Mouse (Mus musculus) limb, embryonic 10.5 days (tissue): ENCODE measurements around the gene Nxph1. TPM values are rescaled to one million over a fixed set of nuclear protein-coding genes. Genes with fewer than 3 reads are reported as not detected.

ENCODE experiments used
- DNase-seq: peaks from one replicate; pipeline ENCODE4 v3.0.0-alpha.2; 2017; ENCODE audit warnings: low spot score
- H3K27ac ChIP-seq: fragments of 300-500 bp; sonication (generic); 2 replicates; pipeline ENCODE4 v1.5.1; 2016; ENCODE audit warnings: mild to moderate bottlenecking
- H3K27me3 ChIP-seq: fragments of 300-500 bp; sonication (generic); 2 replicates; pipeline ENCODE4 v1.6.1; 2016; ENCODE audit warnings: low read depth, mild to moderate bottlenecking; ENCODE audit not compliant: poor library complexity, severe bottlenecking
- H3K36me3 ChIP-seq: fragments of 300-500 bp; sonication (generic); 2 replicates; pipeline ENCODE4 v1.6.1; 2016; ENCODE audit warnings: mild to moderate bottlenecking, moderate library complexity
- H3K4me1 ChIP-seq: fragments of 300-500 bp; sonication (generic); 2 replicates; pipeline ENCODE4 v1.6.1; 2016
- H3K4me3 ChIP-seq: fragments of 300-500 bp; sonication (generic); 2 replicates; pipeline ENCODE4 v1.5.1; 2016; ENCODE audit warnings: mild to moderate bottlenecking, moderate library complexity
- H3K9me3 ChIP-seq: fragments of 300-500 bp; sonication (generic); replicated peaks from 2 replicates; pipeline ENCODE4 v1.6.1; 2016; ENCODE audit warnings: mild to moderate bottlenecking
- WGBS: fragments of 180-500 bp; shearing (Covaris S2); methylation state at CpG from one replicate; pipeline ENCODE4 v1.1.7; 2016; 5-methylcytosine and 5-hydroxymethylcytosine counted together
- polyA plus RNA-seq: library from polyadenylated mRNA; unstranded; fragments of >200 nt; fragmentation: Nextera tagmentation; extraction: Ambion mirVana; gene quantifications from 2 replicates; pipeline ENCODE4 v1.2.1, GENCODE M21; 2016

Nxph1 gene
- polyA plus RNA-seq, 1 experiment from 2014 or later, result not detected

DNA sequence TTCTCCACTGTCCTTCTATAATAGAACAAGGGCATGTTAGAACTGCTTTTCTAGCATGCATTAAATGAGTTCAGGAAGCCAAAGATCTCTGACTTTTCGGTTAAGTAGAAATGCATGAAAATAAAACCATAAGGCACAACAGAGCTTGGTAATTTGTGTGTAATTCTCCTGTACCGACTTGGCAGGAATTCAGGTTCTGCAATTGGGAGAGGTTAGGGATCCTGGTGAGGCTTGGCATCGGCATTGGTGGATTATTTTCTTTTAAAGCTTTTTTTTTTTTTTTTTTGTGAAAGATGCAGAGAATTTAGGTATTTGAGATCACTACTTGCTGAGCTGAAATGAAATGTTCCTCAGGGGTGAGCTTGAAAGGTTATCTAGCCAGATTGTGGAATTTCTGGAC, 135.6 kb downstream of the Nxph1 start:
- 88% methylated on average over 3 of the region's 3 CpGs for WGBS
- Histone ChIP-seq H3K27me3 (no peaks in the 10 kb centered on the region), H3K9me3 (no peaks in the 10 kb centered on the region), H3K4me3 (no peak overlapping the region), H3K36me3 (no peaks in the 10 kb centered on the region), H3K4me1 (no peaks in the 10 kb centered on the region), H3K27ac (no peak overlapping the region)
- no peak for DNase-seq

DNA sequence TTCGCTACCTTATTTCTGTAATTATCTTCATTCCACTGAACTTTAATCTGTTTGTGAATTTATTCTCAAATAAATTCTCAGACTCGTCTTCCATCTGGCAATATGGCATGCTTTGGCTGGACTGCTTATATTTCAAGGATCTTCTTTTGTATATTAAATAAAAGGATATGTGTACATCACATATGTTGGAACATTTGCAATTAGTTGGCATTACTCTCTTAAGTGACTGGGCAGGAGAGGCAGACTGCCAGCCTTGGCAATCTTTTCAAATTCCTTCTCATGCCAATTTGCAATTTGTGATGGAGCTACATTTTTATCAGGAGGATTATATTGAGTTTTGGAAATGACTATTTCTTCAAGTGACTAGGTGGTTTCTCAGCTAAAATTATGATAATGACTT, 149.1 kb downstream of the Nxph1 start:
- Histone ChIP-seq H3K4me1 (no peaks in the 10 kb centered on the region), H3K36me3 (no peaks in the 10 kb centered on the region), H3K9me3 (no peaks in the 10 kb centered on the region), H3K27me3 (no peaks in the 10 kb centered on the region), H3K27ac (no peak overlapping the region), H3K4me3 (no peak overlapping the region)
- 91% methylated on average over 2 of the region's 2 CpGs for WGBS
- DNase-seq, result no peak

DNA sequence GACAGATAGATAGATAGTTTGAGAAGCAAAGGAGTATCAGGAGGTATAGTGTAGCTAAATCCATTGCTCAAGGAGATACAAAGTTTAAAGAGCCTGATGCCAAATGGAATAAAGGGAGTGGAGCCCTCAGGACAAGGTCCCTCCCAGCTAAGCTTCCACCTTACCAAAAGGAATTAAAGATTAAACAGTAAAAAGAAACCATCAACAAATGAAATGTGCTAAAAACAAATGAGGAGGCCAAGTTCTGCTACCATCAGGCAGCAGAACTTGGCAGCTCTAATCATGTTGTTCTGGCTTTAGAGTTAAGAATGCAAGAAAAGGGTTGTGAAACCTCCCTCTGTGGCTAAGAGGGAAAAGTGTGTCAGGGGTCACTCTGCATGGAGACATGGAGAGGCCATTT, 159.1 kb downstream of the Nxph1 start:
- no peaks in the 10 kb centered on the region for H3K4me1 ChIP-seq
- no peaks in the 10 kb centered on the region for H3K36me3 ChIP-seq
- H3K4me3 ChIP-seq, result no peak overlapping the region
- no peaks in the 10 kb centered on the region for H3K9me3 ChIP-seq
- no peaks in the 10 kb centered on the region for H3K27me3 ChIP-seq
- H3K27ac ChIP-seq, result no peak overlapping the region
- no peak for DNase-seq

DNA sequence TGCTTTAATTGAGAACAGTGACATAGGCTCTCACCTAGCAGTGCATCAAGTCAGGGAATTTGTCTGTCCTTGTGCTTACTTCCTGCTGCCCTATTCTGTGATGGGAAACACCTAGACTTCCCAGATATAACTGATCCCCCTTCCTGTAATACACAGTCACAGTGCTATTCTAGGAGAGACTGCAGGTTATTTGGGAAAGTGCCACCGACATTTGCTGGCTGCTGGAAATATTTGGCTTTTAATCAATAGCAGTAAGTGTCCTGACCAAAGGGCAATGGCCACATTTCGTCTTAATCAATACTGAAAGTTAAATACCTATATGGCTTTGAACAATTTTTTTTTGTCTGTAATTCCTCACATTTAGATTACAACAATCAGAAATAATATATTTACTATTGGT, 170.9 kb downstream of the Nxph1 start:
- Histone ChIP-seq H3K36me3 (no peaks in the 10 kb centered on the region), H3K4me1 (0 out of 2 replicates have a peak, but pooled peaks cover under 1% of the 10 kb centered on the region), H3K27me3 (no peaks in the 10 kb centered on the region), H3K4me3 (no peak overlapping the region), H3K27ac (no peak overlapping the region), H3K9me3 (no peaks in the 10 kb centered on the region)
- 84% methylated on average over 2 of the region's 2 CpGs for WGBS
- DNase-seq, result no peak

DNA sequence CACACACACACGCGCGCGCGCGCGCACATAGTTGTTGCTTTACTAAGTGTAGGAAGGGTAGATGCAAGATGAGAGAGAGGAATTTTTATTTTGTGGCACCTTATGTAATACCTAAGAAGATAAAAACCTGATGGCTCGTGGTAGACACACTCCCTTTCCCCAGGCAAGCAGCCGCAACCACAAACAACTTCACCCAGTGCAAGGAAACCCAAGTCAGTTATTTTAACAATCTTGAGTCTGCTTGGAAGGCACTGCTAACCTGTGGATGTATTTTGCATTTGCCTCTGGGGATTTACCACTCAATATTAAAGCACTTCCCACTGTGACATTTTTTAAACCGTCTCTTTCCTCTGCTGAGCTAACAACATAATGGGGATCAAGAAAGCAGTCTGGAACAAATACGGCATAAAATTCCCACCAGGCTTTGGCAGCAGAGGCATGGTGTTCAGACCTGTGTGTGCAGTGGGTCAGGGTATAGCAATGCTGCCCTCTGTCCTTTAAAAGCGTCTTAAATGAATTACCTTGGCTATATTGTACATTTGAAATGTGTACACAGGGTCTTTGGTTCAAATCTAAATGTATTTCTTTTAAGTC, 176.2 kb downstream of the Nxph1 start:
- DNase-seq, result no peak
- Histone ChIP-seq H3K4me3 (no peak overlapping the region), H3K9me3 (no peaks in the 10 kb centered on the region), H3K36me3 (no peaks in the 10 kb centered on the region), H3K4me1 (0 out of 2 replicates have a peak, but pooled peaks cover 3% of the 10 kb centered on the region), H3K27me3 (no peaks in the 10 kb centered on the region), H3K27ac (no peak overlapping the region)
- 88% methylated on average over 12 of the region's 12 CpGs for WGBS

DNA sequence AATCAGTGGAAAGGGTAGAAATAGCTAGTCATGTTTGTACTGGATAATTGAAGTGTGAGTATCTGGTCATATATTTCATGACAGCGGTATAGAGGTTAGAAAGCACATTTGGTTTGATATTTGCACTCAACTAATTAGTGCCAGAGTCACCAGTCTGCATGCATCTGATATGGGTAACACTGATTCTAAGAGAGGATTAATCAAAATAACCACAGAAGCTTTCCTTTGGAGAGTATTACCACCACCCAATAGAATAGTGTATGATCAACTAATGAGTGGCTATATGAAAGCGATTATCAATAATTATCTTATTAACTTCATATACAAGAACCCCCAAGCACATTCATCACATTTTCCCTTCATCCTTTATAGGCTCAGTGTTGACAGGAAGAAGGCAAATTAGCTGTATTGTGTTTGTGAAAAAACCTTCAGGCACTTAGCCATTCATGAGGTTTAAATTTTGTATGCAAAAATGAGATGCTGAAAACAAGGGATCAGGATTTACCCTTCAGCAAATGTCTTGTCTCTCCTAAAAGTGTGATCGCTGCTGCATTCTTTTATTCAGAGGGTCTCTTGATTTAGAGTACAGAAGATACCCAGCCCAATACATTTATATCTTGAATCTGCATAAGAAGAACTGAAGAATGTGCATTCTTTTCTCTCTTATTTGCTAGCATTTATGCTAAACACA, 185.5 kb downstream of the Nxph1 start:
- Histone ChIP-seq H3K4me3 (no peak overlapping the region), H3K4me1 (no peaks in the 10 kb centered on the region), H3K27ac (no peak overlapping the region), H3K36me3 (no peaks in the 10 kb centered on the region), H3K27me3 (no peaks in the 10 kb centered on the region), H3K9me3 (no peaks in the 10 kb centered on the region)
- DNase-seq, result no peak
- WGBS, result 77% methylated on average over 3 of the region's 3 CpGs

DNA sequence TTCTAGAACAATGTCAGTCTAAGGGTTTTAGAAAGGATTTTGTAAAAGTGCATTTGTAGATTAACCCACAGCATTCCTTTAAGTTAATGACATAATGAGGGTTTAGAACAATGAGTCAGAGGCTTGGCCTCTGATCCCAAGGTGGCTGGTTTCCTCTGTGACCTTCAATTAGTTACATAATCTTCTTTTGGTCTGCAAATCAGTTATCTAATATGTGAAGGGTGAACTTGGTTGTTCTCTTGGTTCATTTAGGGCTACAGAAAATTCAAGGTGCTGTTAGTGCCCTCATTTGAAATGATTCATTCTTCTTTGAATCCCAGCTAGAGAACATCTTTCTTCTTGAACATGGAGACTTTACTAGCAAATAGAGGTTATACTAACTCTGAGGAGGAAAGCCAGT, 199.7 kb downstream of the Nxph1 start:
- Histone ChIP-seq H3K4me1 (no peaks in the 10 kb centered on the region), H3K27me3 (no peaks in the 10 kb centered on the region), H3K36me3 (no peaks in the 10 kb centered on the region), H3K4me3 (no peak overlapping the region), H3K9me3 (no peaks in the 10 kb centered on the region), H3K27ac (no peak overlapping the region)
- no peak for DNase-seq

DNA sequence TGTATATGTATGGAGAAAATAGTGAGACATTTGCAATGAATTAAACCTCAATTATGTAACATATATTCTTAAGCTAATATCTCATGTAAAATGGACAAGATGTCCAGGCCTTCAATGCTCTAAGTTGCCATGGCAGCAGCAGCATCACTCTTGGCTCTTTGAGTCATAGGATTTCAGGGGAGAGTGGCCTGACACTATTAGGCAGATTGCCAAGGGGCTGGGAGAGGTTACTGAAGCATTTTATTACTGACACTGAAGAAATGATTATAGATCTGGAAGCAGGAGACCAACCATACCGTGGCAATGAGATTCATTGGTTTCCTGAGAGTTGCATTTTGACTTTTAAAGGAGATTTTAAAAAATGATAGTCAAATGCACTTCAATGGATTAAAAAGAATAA, 201.6 kb downstream of the Nxph1 start:
- Histone ChIP-seq H3K36me3 (no peaks in the 10 kb centered on the region), H3K4me1 (no peaks in the 10 kb centered on the region), H3K9me3 (no peaks in the 10 kb centered on the region), H3K27ac (no peak overlapping the region), H3K4me3 (no peak overlapping the region), H3K27me3 (no peaks in the 10 kb centered on the region)
- DNase-seq, result no peak
- 58% methylated on average over 1 of the region's 1 CpGs for WGBS

DNA sequence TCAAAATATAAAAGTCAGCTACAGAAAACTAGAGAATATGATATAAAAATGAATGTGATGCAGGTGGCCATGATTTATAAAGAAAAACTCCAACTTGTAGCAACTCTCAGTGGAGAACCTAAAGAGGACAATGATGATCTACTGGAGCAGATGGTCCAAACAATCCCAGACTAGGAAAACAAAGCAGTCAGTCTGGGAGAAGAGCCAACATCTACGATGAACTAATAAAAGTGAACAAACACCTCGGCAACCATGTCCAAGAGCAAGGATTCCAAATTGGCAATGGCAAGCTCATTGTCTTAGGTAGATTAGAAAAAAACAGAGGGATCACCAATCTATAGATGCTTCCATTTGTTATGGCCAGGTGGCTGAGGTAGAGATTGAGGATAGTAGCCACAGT, 211.0 kb downstream of the Nxph1 start:
- Histone ChIP-seq H3K36me3 (no peaks in the 10 kb centered on the region), H3K9me3 (no peaks in the 10 kb centered on the region), H3K4me3 (no peak overlapping the region), H3K4me1 (no peaks in the 10 kb centered on the region), H3K27me3 (no peaks in the 10 kb centered on the region), H3K27ac (no peak overlapping the region)
- no peak for DNase-seq
- WGBS, result 88% methylated on average over 2 of the region's 2 CpGs

DNA sequence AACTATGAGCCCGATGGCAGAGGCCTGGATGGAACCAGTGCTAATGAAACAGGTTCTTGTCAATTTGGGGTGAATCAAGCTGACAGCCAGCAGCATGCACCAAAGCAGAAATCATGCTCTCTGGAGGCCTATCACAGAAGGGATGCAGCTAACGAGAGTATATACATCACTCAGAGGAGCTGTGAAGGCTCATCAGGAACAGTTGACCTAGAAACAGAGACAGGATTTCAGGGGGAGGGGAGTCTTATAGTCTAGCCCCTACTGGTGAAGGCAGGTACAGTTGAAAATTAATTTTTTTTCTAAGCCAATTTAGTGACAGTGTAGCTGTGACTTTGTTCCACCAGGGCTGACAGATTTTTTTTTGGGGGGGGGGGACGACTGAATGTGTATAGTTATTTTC, 234.2 kb downstream of the Nxph1 start:
- Histone ChIP-seq H3K27ac (no peak overlapping the region), H3K4me3 (no peak overlapping the region), H3K27me3 (no peaks in the 10 kb centered on the region), H3K36me3 (no peaks in the 10 kb centered on the region), H3K4me1 (no peaks in the 10 kb centered on the region), H3K9me3 (no peaks in the 10 kb centered on the region)
- no peak for DNase-seq
- WGBS, result 68% methylated on average over 3 of the region's 3 CpGs

DNA sequence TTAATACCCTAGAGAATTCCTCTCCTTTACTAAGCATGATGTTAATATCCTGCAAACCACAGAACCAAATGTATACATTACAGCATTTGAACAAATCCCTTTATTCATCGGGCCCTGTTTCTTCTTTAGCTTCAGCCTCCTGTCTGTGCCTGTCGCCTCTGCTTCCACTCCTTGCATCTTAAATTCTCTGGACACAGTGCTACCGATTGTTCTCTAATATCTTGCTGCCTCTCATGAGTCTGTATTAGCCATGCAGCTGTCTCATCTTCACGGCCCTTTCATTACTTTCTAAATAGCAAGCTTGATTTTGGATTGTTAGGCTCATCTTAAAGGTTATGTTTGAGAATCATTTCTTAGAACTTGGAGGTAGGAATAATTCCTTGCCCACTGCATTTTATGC, 262.5 kb downstream of the Nxph1 start:
- no peaks in the 10 kb centered on the region for H3K36me3 ChIP-seq
- no peaks in the 10 kb centered on the region for H3K9me3 ChIP-seq
- H3K27me3 ChIP-seq, result no peaks in the 10 kb centered on the region
- no peaks in the 10 kb centered on the region for H3K4me1 ChIP-seq
- no peak for DNase-seq
- 91% methylated on average over 4 of the region's 4 CpGs for WGBS
- no peak overlapping the region for H3K27ac ChIP-seq
- H3K4me3 ChIP-seq, result no peak overlapping the region

DNA sequence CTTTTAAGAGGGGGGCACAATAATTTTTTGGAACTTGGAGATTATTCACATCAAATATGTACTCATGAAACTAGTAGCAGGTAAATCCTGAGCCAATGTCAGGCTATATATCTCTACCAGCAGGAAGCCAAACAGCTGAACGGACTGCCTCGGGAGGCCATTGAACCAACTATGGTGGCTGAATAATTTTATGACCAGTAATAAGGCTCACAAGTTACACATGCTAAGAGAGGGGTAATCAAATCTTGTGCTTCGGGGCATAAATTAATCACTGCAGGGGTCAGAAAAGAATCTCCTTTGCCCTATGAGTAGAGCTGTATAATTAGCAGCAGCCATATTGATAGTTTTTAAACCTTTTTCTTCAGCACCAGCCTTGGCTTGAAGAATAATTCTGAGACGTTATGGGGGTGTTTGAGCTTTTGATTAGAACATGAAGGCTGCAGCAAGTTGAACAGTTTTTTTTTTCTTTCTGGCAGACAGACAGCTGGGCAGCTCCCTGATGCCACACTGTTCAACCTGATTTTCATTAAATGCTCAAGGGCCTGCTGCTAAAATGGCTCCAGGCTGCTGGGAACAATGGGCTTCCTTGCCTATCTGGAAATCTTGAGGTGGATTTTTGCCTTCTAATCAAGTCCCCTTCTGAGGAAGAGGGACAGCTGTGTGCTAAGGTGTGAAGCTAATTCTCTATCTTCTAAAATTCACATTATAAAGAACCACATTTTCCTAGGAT, 272.7 kb downstream of the Nxph1 start:
- peaks cover 29% of the 10 kb centered on the region for H3K4me1 ChIP-seq
- no peaks in the 10 kb centered on the region for H3K27me3 ChIP-seq
- H3K4me3 ChIP-seq, result no peak overlapping the region
- 41% methylated on average over 4 of the region's 4 CpGs for WGBS
- peak overlapping the region; percentile 75 for H3K27ac ChIP-seq
- H3K36me3 ChIP-seq, result no peaks in the 10 kb centered on the region
- no peaks in the 10 kb centered on the region for H3K9me3 ChIP-seq
- peak; percentile 35 for DNase-seq

DNA sequence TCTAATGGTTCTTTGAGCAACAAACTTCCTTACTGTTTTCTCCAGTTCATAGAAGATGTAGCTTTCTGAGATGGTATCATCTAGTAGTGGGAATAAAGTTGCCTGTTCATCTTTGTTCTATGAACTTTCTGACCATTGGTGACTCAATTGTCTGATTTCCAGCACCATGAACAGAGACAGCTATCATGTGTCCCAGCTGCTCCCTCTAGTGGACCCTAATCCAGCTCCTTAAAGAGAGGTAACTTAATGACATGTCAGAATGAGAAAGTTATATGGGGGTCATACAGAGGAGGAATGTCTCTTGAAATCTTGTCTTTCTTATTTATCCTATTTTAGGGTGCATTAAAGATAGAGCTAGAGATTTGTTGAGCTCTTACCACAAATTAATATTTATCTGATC, 286.6 kb downstream of the Nxph1 start:
- Histone ChIP-seq H3K27ac (no peak overlapping the region), H3K4me3 (no peak overlapping the region), H3K9me3 (no peaks in the 10 kb centered on the region), H3K4me1 (no peaks in the 10 kb centered on the region), H3K27me3 (no peaks in the 10 kb centered on the region), H3K36me3 (no peaks in the 10 kb centered on the region)
- peak; percentile 34 for DNase-seq
